Mouse (Mus musculus) kidney, adult 9 months (tissue): ENCODE results near the gene Exoc6b.
"Not testable (repeated sequence)": the region's sequence is repeated elsewhere in the genome, so short reads cannot be mapped to it uniquely, and the experiment has no call there.

ENCODE experiments used
- DNase-seq: peaks from one replicate; pipeline ENCODE4 v3.0.0; 2022

Gene Exoc6b

GRCm38 (mm10) chr6:85069023-85069985, at the start of gene Exoc6b:
Gene Exoc6b, minus strand, starts transcription at chr6:85069513.
- peak; percentile 83 for DNase-seq

GRCm38 (mm10) chr6:85117545-85118511, 48.5 kb upstream of the Exoc6b start:
- DNase-seq: peak; percentile 71

DNA sequence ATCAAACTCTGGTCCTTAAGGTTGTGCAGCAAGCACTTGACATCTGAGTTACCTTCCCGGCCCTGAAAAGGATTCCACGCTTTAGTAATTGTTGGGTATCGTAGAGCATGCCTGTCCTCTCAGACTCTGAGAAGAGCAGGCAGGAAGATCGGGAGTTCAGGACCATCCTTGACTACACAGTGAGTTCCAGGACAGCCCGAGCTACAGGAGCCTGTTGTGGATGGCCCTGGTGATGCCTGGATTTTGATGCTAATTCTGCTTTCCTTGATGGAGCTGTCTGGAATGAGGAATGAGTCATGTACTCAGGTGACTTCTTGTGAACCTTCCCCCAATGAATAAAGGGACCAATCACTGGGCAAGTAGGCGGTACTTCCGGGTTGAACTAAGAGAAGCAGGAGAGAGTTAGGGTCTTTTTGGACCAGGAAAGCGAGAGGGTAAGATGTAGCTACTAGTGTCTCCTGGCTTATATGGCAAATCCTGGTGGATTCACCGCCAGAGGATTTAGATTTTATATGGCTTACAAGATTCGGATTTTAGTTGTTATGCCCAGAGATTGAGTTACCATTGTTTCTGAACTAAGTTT, 35.8 kb upstream of the Exoc6b start:
- no peak for DNase-seq

DNA sequence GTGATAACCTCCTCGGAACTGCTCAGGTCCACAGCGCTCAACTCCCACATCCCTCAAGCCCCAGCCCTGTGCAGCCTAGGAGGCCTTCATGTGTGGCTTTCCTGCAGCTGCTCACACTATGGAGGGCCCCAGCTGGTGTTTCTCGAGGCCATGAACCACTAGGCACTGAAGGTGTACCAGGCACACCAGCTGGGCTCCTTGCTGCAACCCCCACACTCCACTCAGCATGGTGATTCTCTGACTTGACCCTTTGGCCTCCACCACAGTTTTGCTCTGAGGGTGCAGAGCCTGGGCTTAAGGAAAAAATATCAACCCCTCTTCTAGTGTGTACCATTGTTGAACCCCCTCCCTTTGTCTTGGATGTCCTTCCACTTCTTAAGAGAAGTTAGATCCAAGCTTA, 34.0 kb upstream of the Exoc6b start:
- no peak for DNase-seq

- peak; percentile 11 for DNase-seq
Observed at GRCm38 (mm10) chr6:85096441-85096840, 27.1 kb upstream of the Exoc6b start.

DNA sequence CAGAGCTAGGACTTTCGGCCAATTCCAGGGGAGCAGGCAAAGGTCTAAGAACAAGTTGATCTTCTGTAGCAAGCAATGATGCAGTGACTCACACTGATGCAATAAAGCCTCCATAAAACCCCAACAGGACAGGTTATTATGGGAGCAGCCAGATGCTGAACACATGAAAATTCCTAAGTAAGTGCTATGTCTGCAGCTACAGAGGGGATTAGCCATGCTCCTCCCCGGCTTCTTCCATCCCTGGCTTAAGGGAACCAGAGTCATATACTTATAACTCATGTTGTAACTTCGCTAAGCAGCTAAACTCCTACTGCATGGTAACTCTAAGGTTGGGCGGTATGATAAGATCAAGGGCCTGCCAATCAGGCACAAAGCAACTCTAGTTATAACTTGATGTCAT, 18.1 kb upstream of the Exoc6b start:
- no peak for DNase-seq

DNA sequence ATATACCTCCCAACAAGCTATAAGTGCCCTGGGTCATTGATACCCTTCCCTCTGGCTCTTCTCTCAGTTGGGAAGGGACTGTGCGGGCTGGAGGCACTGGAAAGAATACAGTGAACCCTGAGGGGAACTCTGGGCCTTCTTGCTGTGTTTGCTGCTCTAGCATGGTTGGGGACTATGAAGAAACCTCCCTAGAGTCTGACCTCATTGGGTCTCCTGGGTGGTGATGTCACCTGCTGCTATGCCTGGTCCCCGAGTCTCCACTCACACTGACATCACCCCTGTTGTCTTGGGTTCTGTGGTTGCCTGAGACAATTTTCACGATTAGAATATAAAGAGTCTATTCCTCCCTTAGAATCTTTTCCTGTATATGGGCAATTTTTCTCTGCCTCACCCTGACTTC, 17.3 kb upstream of the Exoc6b start:
- DNase-seq: no peak

GRCm38 (mm10) chr6:85076179-85076720, 6.9 kb upstream of the Exoc6b start:
- DNase-seq: not testable (repeated sequence)

DNA sequence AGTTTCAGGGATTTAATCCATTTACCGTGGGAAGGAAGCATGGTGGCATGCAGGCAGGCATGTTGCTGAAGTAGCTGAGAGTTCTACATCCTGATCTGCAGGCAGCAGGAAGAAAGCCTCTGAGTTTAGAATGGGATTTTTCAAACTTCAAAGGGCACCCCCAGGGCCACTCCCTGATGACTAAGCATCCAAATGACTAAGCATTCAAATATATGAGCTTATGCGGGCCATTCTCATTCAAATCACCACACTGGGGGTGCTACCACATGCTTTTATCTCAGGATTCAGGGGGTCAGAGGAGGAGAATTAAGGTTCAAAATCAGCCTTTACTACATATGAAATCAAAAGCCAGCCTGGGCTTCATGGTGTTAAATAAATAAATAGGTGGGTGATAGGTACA, 5.7 kb upstream of the Exoc6b start:
- no peak for DNase-seq

- DNase-seq: peak; percentile 39
Observed at GRCm38 (mm10) chr6:85068322-85069022, 841 bp downstream of the Exoc6b start.

- no peak for DNase-seq
Observed at GRCm38 (mm10) chr6:85057641-85058040, 11.7 kb downstream of the Exoc6b start.

DNA sequence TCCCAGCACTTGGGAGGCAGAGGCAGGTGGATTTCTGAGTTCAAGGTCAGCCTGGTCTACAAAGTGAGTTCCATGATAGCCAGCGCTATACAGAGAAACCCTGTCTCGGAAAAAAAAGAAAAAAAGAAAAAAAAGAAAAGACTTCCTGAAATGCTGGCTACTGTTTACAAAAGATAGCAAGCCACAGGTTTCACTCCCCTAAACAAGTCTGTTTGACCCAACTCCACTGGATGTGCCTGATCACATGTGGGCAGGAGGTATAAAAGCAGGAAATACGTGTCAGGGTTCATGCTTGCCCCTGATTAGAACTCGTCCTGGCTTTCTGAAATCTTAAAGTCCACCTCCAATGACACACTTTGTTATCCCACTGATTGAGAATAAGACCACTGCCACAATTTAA, 18.2 kb downstream of the Exoc6b start:
- DNase-seq: no peak

- no peak for DNase-seq
Observed at GRCm38 (mm10) chr6:85046531-85046930, 22.8 kb downstream of the Exoc6b start.

DNA sequence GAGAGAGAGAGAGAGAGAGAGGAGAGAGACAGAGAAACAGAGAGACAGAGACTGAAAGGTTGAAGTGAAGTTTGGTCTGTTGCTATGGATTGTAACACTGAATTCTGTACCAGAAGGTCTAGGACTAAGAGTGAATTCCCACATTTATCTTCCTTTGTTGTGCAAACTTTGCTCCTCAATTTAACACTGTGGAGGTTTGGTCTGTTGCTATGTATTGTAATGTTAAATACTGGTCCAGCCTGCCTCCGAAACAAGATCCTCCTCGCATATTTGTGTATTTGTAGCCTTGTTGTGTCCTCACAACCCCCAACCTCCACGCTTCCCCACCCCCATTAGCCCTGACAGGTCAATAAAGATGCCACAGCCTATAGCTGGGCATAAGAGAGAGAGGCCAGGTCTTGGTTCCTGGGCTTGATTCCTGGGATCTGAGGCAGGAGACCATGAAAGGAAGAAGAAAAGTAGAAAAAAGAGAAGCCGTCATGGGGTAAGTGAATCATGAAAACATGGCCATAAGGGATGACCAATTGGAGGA, 24.6 kb downstream of the Exoc6b start:
- no peak for DNase-seq

GRCm38 (mm10) chr6:85037677-85038076, 31.6 kb downstream of the Exoc6b start:
- peak; percentile 66 for DNase-seq

DNA sequence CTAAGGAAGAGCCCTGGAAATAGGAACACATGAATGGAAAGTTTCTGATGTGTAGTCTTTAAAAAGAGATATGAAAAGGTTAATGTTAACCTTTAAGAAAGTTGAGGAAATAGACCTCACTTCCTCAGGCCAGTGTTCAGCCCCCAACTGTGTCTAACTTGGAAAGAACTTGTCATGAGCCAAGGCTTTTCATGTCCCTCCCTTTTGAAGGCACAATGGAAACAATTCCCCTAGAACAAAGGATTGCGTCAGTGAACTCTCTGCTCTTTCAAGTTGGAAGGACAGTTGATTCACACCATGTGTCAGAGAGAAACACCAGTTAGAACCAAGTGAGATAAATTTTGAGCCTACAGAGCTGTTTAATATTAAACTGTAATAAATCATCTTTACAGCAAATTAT, 39.6 kb downstream of the Exoc6b start:
- DNase-seq: no peak

DNA sequence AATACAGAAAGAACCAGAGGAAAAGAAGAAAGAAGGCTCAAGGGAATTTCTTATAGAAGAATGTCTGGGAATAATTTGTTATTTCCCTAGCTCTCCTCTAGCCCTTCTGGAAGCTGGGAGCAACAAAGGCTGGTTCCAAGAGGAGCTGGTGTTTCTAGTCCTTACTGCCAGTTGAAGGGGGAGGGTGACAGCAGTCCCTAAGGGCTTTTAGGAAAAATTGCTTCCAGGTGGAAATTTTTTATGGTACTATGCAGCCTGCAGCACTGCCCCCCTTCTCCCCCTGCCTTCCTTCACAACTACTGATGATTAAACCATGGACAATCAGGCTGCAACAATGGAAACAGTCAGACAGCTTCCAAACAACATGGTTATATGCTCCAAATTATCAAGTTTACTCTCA, 44.9 kb downstream of the Exoc6b start:
- no peak for DNase-seq

DNA sequence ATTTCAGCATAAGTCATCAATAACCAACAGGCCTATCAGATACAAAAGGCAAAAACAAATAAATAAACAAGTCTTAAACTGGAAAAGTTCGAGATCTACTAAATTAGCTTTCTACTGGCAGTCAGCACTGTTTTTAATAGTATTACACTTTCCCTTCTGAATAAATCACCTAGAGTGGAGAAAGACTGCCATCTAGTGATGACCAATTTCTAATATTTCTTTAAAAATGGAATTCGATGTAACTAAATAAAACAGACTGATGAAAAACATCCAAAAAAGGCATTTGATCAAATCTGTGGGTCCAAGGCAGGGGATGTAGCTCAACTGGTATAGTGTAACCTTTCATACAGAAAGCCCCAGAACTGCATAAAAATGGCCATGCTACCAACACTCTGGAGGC, 52.3 kb downstream of the Exoc6b start:
- peak; percentile 48 for DNase-seq

- no peak for DNase-seq
Observed at GRCm38 (mm10) chr6:85013906-85014305, 55.4 kb downstream of the Exoc6b start.

DNA sequence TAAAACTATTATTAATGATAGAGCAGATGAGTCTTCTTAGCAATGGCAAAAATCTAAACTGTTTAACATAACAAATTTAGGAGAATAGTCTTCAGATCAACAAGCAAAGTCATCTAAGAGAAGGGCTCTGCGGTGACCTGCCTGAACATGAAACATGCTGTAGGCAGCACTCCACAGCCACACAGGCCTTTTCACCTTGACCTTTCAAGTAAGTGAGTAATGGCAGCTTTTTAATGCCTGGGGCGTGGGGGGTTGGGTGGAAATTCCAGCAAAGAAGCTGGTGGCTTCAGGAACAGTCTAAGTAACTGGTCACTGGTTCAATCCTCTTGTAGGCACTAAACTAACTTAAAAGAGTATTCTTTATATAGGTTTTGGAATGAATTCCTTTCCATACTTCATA, 58.9 kb downstream of the Exoc6b start:
- DNase-seq: peak; percentile 30

DNA sequence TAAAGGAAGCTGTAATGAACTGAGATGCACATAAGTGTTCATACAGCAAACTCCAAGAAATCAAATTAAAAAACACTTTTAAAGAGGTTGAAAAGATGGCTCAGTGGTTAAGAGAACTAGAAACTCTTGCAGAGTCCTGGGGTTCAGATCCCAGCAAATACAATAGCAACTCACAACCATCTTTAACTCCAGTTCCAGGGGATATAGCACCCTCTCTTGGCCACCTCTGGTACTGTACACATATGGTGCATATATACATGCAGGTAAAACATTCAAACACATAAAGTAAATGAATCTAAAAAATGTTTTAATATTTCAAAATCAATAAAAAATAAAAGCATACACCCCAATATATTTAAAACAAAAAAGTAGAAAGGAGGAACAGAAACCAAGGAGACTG, 73.9 kb downstream of the Exoc6b start:
- no peak for DNase-seq

GRCm38 (mm10) chr6:84976563-84976971, 92.7 kb downstream of the Exoc6b start:
- DNase-seq: peak; percentile 4
